Mouse (Mus musculus) E14TG2a.4 (cell line): ENCODE data around the gene Adssl1.

Source experiments
- H3K27me3 ChIP-seq: 2 replicates; pipeline ENCODE4 v1.6.1; 2014; ENCODE audit warnings: low read length, control low read depth; ENCODE audit not compliant: insufficient read depth
- H3K36me3 ChIP-seq: 2 replicates; pipeline ENCODE4 v1.6.1; 2014; ENCODE audit warnings: low read length, control low read depth; ENCODE audit not compliant: insufficient read depth
- H3K4me1 ChIP-seq: replicated peaks from 2 replicates; pipeline ENCODE4 v1.6.1; 2014; ENCODE audit warnings: low read depth, low read length, control low read depth
- H3K4me3 ChIP-seq: replicated peaks from 2 replicates; pipeline ENCODE4 v1.5.1; 2014; ENCODE audit warnings: mild to moderate bottlenecking, low read length
- H3K9me3 ChIP-seq: 2 replicates; pipeline ENCODE4 v1.6.1; 2014; ENCODE audit warnings: low read length, control low read depth
- CTCF ChIP-seq: conservative IDR thresholded peaks from 2 replicates; pipeline ENCODE4 v1.5.1; 2014; ENCODE audit warnings: low read length
- NANOG ChIP-seq: IDR thresholded peaks from 2 replicates; pipeline ENCODE4 v1.6.1; 2014; ENCODE audit warnings: borderline replicate concordance, low read length, mixed read lengths
- POU5F1 ChIP-seq: IDR thresholded peaks from 2 replicates; pipeline ENCODE4 v1.6.1; 2014; ENCODE audit warnings: low read length, borderline replicate concordance

Gene Adssl1

DNA sequence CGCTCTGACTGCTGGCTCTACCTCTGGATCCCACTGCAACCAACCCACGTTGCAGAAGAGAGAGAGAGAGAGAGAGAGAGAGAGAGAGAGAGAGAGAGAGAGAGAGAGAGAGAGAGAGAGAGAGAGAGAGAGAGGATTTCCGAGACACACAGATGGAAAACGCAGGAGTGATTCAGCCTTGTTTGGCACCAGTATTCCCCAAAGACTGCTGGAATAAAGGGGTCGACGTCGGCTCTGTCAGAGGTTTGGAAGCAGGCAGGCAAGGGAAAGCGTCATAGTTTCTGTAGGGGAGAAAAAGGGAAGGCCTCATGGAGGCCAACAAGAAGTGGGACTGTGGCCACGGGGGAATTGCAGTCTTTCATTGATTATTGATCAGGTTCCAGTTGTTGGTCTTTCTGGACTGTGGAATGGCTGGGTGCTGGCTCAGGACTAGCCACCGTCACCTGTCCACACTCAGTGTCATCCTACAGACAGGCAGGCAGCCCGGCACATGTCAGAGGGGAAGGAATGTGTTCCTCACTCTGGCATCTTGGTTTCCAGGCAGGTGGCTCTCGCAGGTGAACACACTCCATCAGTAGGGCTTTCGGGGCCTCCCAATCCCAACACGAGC lies 22.8 kb upstream of the Adssl1 start:
- TF ChIP-seq POU5F1 (no peak), NANOG (no peak), CTCF (no peak)
- Histone ChIP-seq H3K4me1 (peaks cover 78% of the 10 kb centered on the region), H3K36me3 (peaks cover 15% of the 10 kb centered on the region), H3K9me3 (no peaks in the 10 kb centered on the region), H3K27me3 (0 out of 2 replicates have a peak, but pooled peaks cover 4% of the 10 kb centered on the region), H3K4me3 (no peak overlapping the region)

DNA sequence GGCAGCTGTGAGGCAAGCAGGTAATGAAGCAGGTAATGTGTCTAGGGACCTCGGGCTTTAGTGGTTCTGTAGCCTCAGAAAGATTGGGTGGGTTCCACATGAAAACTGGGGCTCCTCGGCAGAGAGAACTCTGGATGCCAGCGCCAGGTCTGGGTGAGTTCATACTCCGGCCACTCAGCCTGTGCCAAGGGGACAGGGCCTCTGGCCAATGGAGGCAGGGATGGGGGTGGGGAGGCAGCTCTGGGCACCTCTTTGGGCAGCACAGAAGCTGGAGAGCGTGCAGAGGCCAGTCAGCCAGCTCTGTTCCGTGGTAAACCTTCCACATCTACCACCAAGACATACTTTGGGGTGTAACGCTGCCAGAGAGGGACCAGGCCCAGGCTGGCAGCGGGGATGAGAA lies 22.2 kb upstream of the Adssl1 start:
- H3K4me1 ChIP-seq, result peaks cover 72% of the 10 kb centered on the region
- no peak overlapping the region for H3K4me3 ChIP-seq
- H3K27me3 ChIP-seq, result 0 out of 2 replicates have a peak, but pooled peaks cover 2% of the 10 kb centered on the region
- peaks cover 21% of the 10 kb centered on the region for H3K36me3 ChIP-seq
- no peaks in the 10 kb centered on the region for H3K9me3 ChIP-seq
- TF ChIP-seq POU5F1 (no peak), CTCF (no peak), NANOG (no peak)

DNA sequence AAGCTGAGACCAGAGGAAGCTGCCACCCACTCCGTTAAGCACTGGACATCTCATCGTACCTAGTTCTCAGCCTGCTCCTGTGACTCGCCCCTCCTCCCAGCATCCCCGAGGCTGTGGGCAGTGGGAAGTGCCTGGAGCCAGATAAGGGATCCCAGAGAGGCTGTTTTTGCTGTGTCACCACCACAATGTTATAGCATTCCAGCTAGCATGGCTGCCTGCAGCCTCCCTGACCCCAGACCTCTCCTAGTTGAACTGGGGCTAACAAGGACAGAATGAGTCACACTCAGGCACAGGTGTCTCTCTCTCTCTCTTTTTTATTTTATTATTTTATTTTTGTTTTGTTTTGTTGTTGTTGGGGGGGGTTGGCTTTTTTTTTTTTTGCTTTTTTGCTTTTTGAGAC lies 20.6 kb upstream of the Adssl1 start:
- H3K36me3 ChIP-seq, result peaks cover 36% of the 10 kb centered on the region
- no peaks in the 10 kb centered on the region for H3K9me3 ChIP-seq
- 0 out of 2 replicates have a peak, but pooled peaks cover 2% of the 10 kb centered on the region for H3K27me3 ChIP-seq
- H3K4me3 ChIP-seq, result peak overlapping the region; percentile 20; the same call in 1 of the 2 replicates
- peaks cover 57% of the 10 kb centered on the region for H3K4me1 ChIP-seq
- TF ChIP-seq CTCF (no peak), POU5F1 (no peak), NANOG (no peak)

DNA sequence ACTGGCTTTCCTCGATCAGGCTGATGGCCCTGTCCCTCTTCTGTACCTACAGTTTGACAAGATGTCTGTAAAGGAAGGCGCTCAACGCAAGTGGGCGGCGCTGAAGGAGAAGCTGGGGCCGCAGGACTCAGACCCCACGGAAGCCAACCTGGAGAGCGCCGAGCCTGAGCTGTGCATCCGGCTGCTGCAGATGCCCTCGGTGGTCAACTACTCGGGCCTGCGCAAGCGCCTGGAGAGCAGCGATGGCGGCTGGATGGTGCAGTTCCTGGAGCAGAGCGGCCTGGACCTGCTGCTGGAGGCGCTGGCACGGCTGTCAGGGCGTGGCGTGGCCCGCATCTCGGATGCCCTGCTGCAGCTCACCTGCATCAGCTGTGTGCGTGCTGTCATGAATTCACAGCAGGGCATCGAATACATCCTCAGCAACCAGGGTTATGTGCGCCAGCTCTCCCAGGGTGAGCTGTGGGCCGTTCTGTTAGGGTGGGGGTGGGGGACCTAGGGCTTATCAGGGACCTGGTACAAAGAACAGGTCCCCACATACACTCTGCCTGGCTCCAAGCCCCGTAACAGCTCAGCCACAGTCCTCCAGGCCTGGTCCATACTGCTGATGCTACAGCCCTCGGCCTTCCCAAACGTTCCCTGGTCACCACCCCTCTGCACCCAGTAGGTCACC lies 19.8 kb upstream of the Adssl1 start:
- Histone ChIP-seq H3K36me3 (peaks cover 42% of the 10 kb centered on the region), H3K27me3 (0 out of 2 replicates have a peak, but pooled peaks cover 2% of the 10 kb centered on the region), H3K9me3 (no peaks in the 10 kb centered on the region), H3K4me3 (peak overlapping the region; percentile 65), H3K4me1 (peaks cover 51% of the 10 kb centered on the region)
- TF ChIP-seq NANOG (no peak), POU5F1 (no peak), CTCF (no peak)

DNA sequence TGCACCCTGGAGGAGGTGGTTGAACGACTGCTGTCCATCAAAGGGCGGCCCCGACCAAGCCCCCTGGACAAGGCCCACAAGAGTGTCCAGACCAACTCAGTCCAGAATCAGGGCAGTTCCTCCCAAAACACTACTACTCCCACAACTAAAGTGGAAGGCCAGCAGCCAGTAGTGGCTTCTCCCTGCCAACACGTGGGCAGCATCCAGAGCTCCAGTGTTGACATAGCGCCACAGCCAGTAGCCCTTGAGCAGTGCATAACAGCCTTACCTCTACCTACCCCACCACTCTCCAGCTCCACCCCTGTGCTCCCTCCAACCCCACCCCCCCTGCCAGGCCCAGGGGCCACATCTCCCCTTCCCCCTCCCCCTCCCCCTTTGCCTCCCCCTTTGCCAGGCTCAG lies 15.8 kb upstream of the Adssl1 start:
- H3K36me3 ChIP-seq, result peaks cover 65% of the 10 kb centered on the region

DNA sequence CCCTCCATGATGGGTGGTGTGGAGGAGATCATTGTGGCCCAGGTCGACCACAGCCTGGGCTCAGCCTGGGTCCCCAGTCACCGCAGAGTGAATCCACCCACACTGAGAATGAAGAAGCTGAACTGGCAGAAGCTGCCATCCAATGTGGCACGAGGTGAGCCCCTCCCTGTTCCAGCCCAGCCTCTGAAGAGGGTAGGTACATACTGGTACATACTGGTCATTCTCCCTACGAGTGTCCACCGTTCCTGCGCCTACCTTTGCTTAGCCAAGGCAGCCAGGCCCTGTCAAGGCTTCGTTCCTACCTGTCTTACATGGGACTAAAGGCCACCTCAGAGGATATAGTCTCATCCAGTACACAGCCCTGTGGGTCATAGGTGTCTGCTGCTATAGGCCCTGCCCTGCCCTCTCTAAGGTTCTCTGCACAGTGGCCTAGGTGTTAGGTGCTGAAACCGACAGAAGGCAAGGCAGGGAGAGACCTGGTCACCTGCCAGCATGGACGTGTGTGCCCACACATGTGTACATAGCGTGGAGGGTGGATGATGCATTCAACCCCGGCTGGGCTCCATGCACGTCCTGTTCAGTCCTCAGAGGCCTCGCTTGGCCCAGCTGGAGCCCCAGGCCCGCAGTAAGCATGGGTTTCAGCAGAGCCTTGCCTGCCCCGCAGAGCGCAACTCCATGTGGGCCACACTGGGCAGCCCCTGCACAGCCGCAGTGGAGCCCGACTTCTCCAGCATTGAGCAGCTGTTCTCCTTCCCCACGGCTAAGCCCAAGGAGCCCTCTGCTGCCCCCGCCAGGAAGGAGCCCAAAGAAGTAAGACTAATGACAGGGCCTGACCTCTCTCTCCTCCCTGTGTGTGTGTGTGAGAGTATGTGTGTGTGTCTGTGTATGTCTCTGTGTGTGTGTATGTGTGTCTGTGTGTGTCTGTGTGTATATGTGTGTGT lies 14.9 kb upstream of the Adssl1 start:
- Histone ChIP-seq H3K4me3 (no peak overlapping the region), H3K27me3 (0 out of 2 replicates have a peak, but pooled peaks cover 2% of the 10 kb centered on the region), H3K4me1 (peaks cover 16% of the 10 kb centered on the region), H3K36me3 (peaks cover 74% of the 10 kb centered on the region), H3K9me3 (no peaks in the 10 kb centered on the region)
- TF ChIP-seq NANOG (no peak), CTCF (no peak), POU5F1 (no peak)

More for the DNA sequence above, 15.8 kb upstream of the Adssl1 start:
- H3K4me3 ChIP-seq, result no peak overlapping the region
- TF ChIP-seq CTCF (no peak), POU5F1 (no peak), NANOG (no peak)
- no peaks in the 10 kb centered on the region for H3K9me3 ChIP-seq
- H3K4me1 ChIP-seq, result peaks cover 25% of the 10 kb centered on the region
- 0 out of 2 replicates have a peak, but pooled peaks cover 2% of the 10 kb centered on the region for H3K27me3 ChIP-seq

DNA sequence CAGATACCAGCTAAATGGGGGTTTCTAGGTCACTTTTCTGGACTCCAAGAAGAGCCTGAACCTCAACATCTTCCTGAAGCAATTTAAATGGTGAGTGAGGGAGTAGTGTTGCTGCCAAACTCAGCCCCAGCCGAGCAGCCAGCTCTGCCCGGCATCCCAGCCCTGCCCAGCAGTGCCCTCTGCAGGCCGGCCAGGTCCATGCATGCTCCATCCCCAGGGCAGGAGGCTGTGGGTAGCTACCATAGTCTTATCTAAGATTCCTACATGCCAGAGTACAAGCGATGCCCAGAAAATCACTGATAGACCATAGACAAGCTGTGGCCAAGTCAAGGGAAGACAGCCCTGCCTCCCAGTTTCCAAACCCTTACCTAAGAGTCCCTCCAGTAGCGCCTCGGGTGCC lies 14.1 kb upstream of the Adssl1 start:
- TF ChIP-seq CTCF, result peak; percentile 68
- no peak for TF ChIP-seq NANOG
- Histone ChIP-seq H3K36me3 (peaks cover 77% of the 10 kb centered on the region), H3K4me1 (peaks cover 8% of the 10 kb centered on the region), H3K4me3 (no peak overlapping the region), H3K9me3 (no peaks in the 10 kb centered on the region), H3K27me3 (no peaks in the 10 kb centered on the region)

DNA sequence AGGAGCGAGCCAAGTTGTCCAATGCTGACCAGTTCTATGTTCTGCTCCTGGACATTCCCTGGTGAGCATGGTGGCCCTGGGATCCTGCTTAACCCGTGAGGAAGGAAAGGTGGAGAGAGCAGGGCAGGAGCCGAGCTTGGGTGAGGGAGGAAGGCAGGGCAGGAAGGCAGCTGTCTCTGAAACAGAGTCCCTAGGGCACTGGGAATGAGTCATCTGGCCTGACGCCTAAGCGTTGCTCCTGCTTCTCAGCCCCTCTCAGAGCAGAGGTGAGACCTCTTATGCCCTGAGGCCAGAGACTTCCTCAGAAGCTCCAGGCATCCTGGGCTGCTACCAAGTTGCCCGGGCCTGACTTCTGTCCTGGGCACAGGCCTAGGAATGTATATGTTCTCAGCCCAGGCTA lies 12.8 kb upstream of the Adssl1 start:
- TF ChIP-seq POU5F1 (no peak), CTCF (no peak), NANOG (no peak)
- Histone ChIP-seq H3K36me3 (peaks cover 80% of the 10 kb centered on the region), H3K27me3 (no peaks in the 10 kb centered on the region), H3K4me3 (no peak overlapping the region), H3K4me1 (peaks cover 7% of the 10 kb centered on the region; the same call in 1 of the 2 replicates), H3K9me3 (no peaks in the 10 kb centered on the region)
